Mouse (Mus musculus) bone marrow, adult 2 months (tissue): ENCODE measurements around the gene Acvr2b.

Source experiments
- CTCF ChIP-seq: fragments of 200-500 bp; IDR thresholded peaks from 2 replicates; pipeline ENCODE4 v1.5.1; 2011; ENCODE audit warnings: low read length, control low read depth; ENCODE audit not compliant: control insufficient read depth, insufficient read depth
- POLR2A ChIP-seq: fragments of 200-500 bp; IDR thresholded peaks from 2 replicates; pipeline ENCODE4 v1.6.1; 2011; ENCODE audit warnings: low read depth, mild to moderate bottlenecking, control low read depth, low read length, borderline replicate concordance; ENCODE audit not compliant: control insufficient read depth

DNA sequence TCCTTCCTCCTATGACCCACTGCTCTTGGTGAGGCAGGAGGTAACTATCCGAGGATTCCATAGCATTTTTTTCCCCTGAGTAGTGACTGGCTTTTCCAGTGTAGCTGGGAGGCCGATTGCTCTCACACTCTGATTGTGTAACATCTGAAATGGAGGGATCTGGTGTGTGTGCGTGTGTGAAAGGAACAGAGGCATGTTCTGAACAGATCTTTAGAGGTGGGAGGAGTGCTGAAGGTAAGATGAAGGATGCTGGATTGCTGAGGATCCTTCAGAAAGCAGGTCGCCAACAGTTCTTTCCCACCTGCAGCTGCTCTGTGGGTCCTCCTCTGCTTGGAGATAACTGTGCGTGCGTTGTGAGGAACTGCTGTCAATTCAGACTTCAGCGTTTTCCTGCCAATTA is 567 bp upstream of the Acvr2b start:
- TF ChIP-seq POLR2A = no peak
- TF ChIP-seq CTCF = no peak
